Mouse (Mus musculus): Measurements from ENCODE around the gene A030014E15Rik. TPM values are rescaled to one million over a fixed set of nuclear protein-coding genes. Genes with fewer than 3 reads are reported as not detected.

The A030014E15Rik gene
- total RNA-seq, 2 experiments from 2014 or later: not detected

DNA sequence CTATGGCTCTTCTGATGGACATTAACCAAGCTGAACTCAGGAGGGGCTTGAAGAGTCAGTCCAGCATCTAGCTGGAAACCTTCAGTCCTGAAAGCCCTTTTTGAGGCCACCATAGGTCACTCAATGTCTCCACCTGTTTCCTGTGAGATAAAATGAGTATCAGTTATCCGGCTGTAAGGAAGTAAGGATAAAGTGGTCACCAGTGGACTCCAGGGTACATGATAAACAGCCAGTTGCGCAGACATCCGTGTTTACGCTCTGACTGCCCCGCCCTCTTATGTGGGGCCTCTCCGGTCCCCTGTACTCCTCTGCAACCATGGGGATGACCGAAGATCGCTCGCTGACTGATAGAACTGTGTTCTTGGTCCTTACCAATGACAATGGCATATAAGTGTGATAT, 49.6 kb downstream of the A030014E15Rik start:
- no peak for ATAC-seq (replicated peaks; ENCODE audit: low FRiP score, poor library complexity, severe bottlenecking)

Other genes starting within 250 kb of the A030014E15Rik start
- 137 and 155 TPM in 2 replicates for gene Mff, start 200.0 kb upstream of the A030014E15Rik start, total RNA-seq (2015; ENCODE audit: low replicate concordance)
- 71.2 and 78.5 TPM in 2 replicates for gene Mff, start 200.0 kb upstream of the A030014E15Rik start, total RNA-seq (2017; ENCODE audit: low replicate concordance)
- not detected in 2 replicates for gene Tm4sf20, start 156.5 kb upstream of the A030014E15Rik start, total RNA-seq (2015; ENCODE audit: low replicate concordance)
- not detected in 2 replicates for gene Tm4sf20, start 156.5 kb upstream of the A030014E15Rik start, total RNA-seq (2017; ENCODE audit: low replicate concordance)
- not detected in 2 replicates for gene Gm47791, start 153.7 kb upstream of the A030014E15Rik start, total RNA-seq (2015; ENCODE audit: low replicate concordance)
- gene Gm47791, start 153.7 kb upstream of the A030014E15Rik start, total RNA-seq (2017; ENCODE audit: low replicate concordance): not detected in 2 replicates
- 24.9 and 33.5 TPM in 2 replicates for gene Agfg1, start 85.4 kb upstream of the A030014E15Rik start, total RNA-seq (2015; ENCODE audit: low replicate concordance)
- gene Agfg1, start 85.4 kb upstream of the A030014E15Rik start, total RNA-seq (2017; ENCODE audit: low replicate concordance): 24.1 and 25.6 TPM in 2 replicates
- 5.8 TPM in 1 of 2 replicates, not detected in the other for gene A030005L19Rik, start 11.6 kb upstream of the A030014E15Rik start, total RNA-seq (2015; ENCODE audit: low replicate concordance)
- gene A030005L19Rik, start 11.6 kb upstream of the A030014E15Rik start, total RNA-seq (2017; ENCODE audit: low replicate concordance): 1.7 TPM in 1 of 2 replicates, not detected in the other
- not detected in 2 replicates for gene Gm6217, start 6.5 kb downstream of the A030014E15Rik start, total RNA-seq (2015; ENCODE audit: low replicate concordance)
- gene Gm6217, start 6.5 kb downstream of the A030014E15Rik start, total RNA-seq (2017; ENCODE audit: low replicate concordance): not detected in 2 replicates
- gene A030003K21Rik, start 18.5 kb downstream of the A030014E15Rik start, total RNA-seq (2015; ENCODE audit: low replicate concordance): not detected in 2 replicates
- gene A030003K21Rik, start 18.5 kb downstream of the A030014E15Rik start, total RNA-seq (2017; ENCODE audit: low replicate concordance): not detected in 2 replicates
- gene Gm7544, start 31.1 kb downstream of the A030014E15Rik start, total RNA-seq (2015; ENCODE audit: low replicate concordance): not detected in 2 replicates
- gene Gm7544, start 31.1 kb downstream of the A030014E15Rik start, total RNA-seq (2017; ENCODE audit: low replicate concordance): not detected in 2 replicates
- gene Gm47955, start 35.4 kb downstream of the A030014E15Rik start, total RNA-seq (2015; ENCODE audit: low replicate concordance): not detected in 2 replicates
- gene Gm47955, start 35.4 kb downstream of the A030014E15Rik start, total RNA-seq (2017; ENCODE audit: low replicate concordance): not detected in 2 replicates
- not detected in 2 replicates for gene Gm47959, start 75.6 kb downstream of the A030014E15Rik start, total RNA-seq (2015; ENCODE audit: low replicate concordance)
- not detected in 2 replicates for gene Gm47959, start 75.6 kb downstream of the A030014E15Rik start, total RNA-seq (2017; ENCODE audit: low replicate concordance)
- gene Slc19a3, start 113.5 kb downstream of the A030014E15Rik start, total RNA-seq (2015; ENCODE audit: low replicate concordance): not detected in 2 replicates
- not detected in 2 replicates for gene Slc19a3, start 113.5 kb downstream of the A030014E15Rik start, total RNA-seq (2017; ENCODE audit: low replicate concordance)
- not detected in 2 replicates for gene Krtap28-10, start 117.6 kb downstream of the A030014E15Rik start, total RNA-seq (2015; ENCODE audit: low replicate concordance)
- not detected in 2 replicates for gene Krtap28-10, start 117.6 kb downstream of the A030014E15Rik start, total RNA-seq (2017; ENCODE audit: low replicate concordance)
- not detected in 2 replicates for gene Gm47969, start 120.0 kb downstream of the A030014E15Rik start, total RNA-seq (2015; ENCODE audit: low replicate concordance)
- gene Gm47969, start 120.0 kb downstream of the A030014E15Rik start, total RNA-seq (2017; ENCODE audit: low replicate concordance): not detected in 2 replicates
- not detected in 2 replicates for gene A030005K14Rik, start 134.5 kb downstream of the A030014E15Rik start, total RNA-seq (2015; ENCODE audit: low replicate concordance)
- gene A030005K14Rik, start 134.5 kb downstream of the A030014E15Rik start, total RNA-seq (2017; ENCODE audit: low replicate concordance): not detected in 2 replicates
- not detected in 2 replicates for gene Krtap28-13, start 136.0 kb downstream of the A030014E15Rik start, total RNA-seq (2015; ENCODE audit: low replicate concordance)
- not detected in 2 replicates for gene Krtap28-13, start 136.0 kb downstream of the A030014E15Rik start, total RNA-seq (2017; ENCODE audit: low replicate concordance)
- gene Ccl20, start 191.8 kb downstream of the A030014E15Rik start, total RNA-seq (2015; ENCODE audit: low replicate concordance): not detected in 2 replicates
- gene Ccl20, start 191.8 kb downstream of the A030014E15Rik start, total RNA-seq (2017; ENCODE audit: low replicate concordance): not detected in 2 replicates
- not detected in 2 replicates for gene Daw1, start 234.8 kb downstream of the A030014E15Rik start, total RNA-seq (2015; ENCODE audit: low replicate concordance)
- gene Daw1, start 234.8 kb downstream of the A030014E15Rik start, total RNA-seq (2017; ENCODE audit: low replicate concordance): not detected in 2 replicates